ENCODE assay signal across 17 mouse cellular contexts in the genomic region with DNA sequence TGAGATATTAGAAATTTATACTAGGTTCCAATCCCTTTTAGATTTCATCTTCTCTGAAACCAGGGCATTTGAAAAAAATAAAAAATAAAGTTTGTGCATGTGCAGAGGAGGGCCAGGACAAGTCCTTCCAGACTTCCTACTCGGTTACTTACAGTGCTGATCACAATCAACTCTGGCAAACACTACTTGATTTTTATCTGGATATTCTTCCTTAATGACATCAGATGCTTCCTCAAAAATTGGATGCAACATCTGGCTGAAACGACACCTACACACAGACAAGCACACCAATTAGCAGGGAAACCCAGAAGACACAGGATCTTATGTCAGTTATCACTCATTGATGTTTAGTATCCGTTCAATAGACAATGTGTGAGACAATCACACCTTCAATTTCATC.
"Had no signal": no experiment of that assay in that cellular context is flagged by ENCODE, and none has a peak within 500 bp of the region (broad histone marks: within the 10 kb centered on the region; RNA-seq: fewer than 3 reads in every experiment).

No protein-coding gene starts in this region.

- DNase-seq: cerebellum, adult 8-10 months; cerebellum, adult 9-10 months; cerebellum, adult 9-11 months; cerebellum, postnatal 10 days; cerebellum, postnatal 14 days; cerebellum, postnatal 25 days; cerebellum, postnatal 36 days; embryo, embryonic 11 days; forebrain, postnatal 0 days; gastrocnemius, adult 2 months; gastrocnemius, postnatal 10 days; gastrocnemius, postnatal 14 days; gastrocnemius, postnatal 25 days; gastrocnemius, postnatal 36 days; heart, adult 11 months; heart, adult 18-20 months; heart, adult 2 months had no signal
